Mouse (Mus musculus) liver, adult 2 months (tissue): ENCODE results near the gene Ccdc113.

Experiments
- CTCF ChIP-seq: fragments of 200-500 bp; IDR thresholded peaks from 2 replicates; pipeline ENCODE4 v1.5.1; 2011; ENCODE audit warnings: low read depth, low read length, control low read depth
- POLR2A ChIP-seq: fragments of 200-500 bp; IDR thresholded peaks from 2 replicates; pipeline ENCODE4 v1.6.1; 2011; ENCODE audit warnings: low read length, control low read depth; ENCODE audit not compliant: insufficient read depth; ENCODE audit errors: extremely low read depth

GRCm38 (mm10) chr8:95492057-95492456 lies 41.8 kb upstream of the Ccdc113 start:
- TF ChIP-seq CTCF (no peak), POLR2A (no peak)
